Mouse (Mus musculus) lung, postnatal 0 days (tissue): ENCODE data around the gene Trappc2l. TPM values are rescaled to one million over a fixed set of nuclear protein-coding genes. Genes with fewer than 3 reads are reported as not detected.

Experiments used
- ATAC-seq: fragments of 200-750 bp; cut with Nextera tagmentation; 2 replicates; pipeline ENCODE4 v1.8.0; 2017; ENCODE audit warnings: moderate library complexity
- DNase-seq: peaks from one replicate; pipeline ENCODE4 v3.0.0-alpha.2; 2016; ENCODE audit warnings: low spot score
- H3K27ac ChIP-seq: fragments of 300-500 bp; sonication (generic); 2 replicates; pipeline ENCODE4 v1.5.1; 2014; ENCODE audit warnings: antibody characterized with exemption, mild to moderate bottlenecking, low read length, mixed read lengths
- H3K27me3 ChIP-seq: fragments of 300-500 bp; sonication (generic); replicated peaks from 2 replicates; pipeline ENCODE4 v1.6.1; 2014; ENCODE audit warnings: low read length, mixed read lengths; ENCODE audit not compliant: insufficient read depth
- H3K36me3 ChIP-seq: fragments of 300-500 bp; sonication (generic); 2 replicates; pipeline ENCODE4 v1.6.1; 2014; ENCODE audit warnings: low read length, mixed read lengths; ENCODE audit not compliant: insufficient read depth
- H3K4me1 ChIP-seq: fragments of 300-500 bp; sonication (generic); 2 replicates; pipeline ENCODE4 v1.6.1; 2014; ENCODE audit warnings: antibody characterized with exemption, low read depth, low read length, mixed read lengths; ENCODE audit not compliant: insufficient read depth
- H3K4me2 ChIP-seq: fragments of 300-500 bp; sonication (generic); replicated peaks from 2 replicates; pipeline ENCODE4 v1.6.1; 2014; ENCODE audit warnings: low read depth, mild to moderate bottlenecking, low read length, moderate library complexity, mixed read lengths
- H3K4me3 ChIP-seq: fragments of 300-500 bp; sonication (generic); 2 replicates; pipeline ENCODE4 v1.5.1; 2014; ENCODE audit warnings: low read depth, low read length
- H3K9ac ChIP-seq: fragments of 300-500 bp; sonication (generic); replicated peaks from 2 replicates; pipeline ENCODE4 v1.6.1; 2014; ENCODE audit warnings: low read depth, mild to moderate bottlenecking
- H3K9me3 ChIP-seq: fragments of 300-500 bp; sonication (generic); 2 replicates; pipeline ENCODE4 v1.6.1; 2016; ENCODE audit warnings: low read length, mixed read lengths
- CTCF ChIP-seq: IDR thresholded peaks from 2 replicates; pipeline ENCODE4 v1.5.1; 2016; ENCODE audit warnings: antibody characterized with exemption, mild to moderate bottlenecking
- EP300 ChIP-seq: IDR thresholded peaks from 2 replicates; pipeline ENCODE4 v1.6.1; 2016; ENCODE audit warnings: antibody characterized with exemption, mild to moderate bottlenecking, control low read depth
- WGBS: fragments of 180-500 bp; shearing (Covaris S2); extraction: QIAGEN DNeasy Blood & Tissue Kit; methylation state at CpG from one replicate; pipeline ENCODE4 v1.1.7; 2014; 5-methylcytosine and 5-hydroxymethylcytosine counted together
- polyA plus RNA-seq: library from polyadenylated mRNA; unstranded; fragments of >200 nt; fragmentation: Nextera tagmentation; extraction: Ambion mirVana; gene quantifications from 2 replicates; pipeline ENCODE4 v1.2.1, GENCODE M21; 2015

The Trappc2l gene
- 66.8 and 70.0 TPM in 2 replicates for polyA plus RNA-seq

GRCm38 (mm10) chr8:122611295-122612133 is at the start of gene Trappc2l, which contains the start of gene Galns:
TSS of gene Trappc2l (plus strand) at chr8:122611640.
TSS of gene Galns (minus strand) at chr8:122611463.
- peak; percentile 98 for ATAC-seq
- under 1% methylated on average over 38 of the region's 57 CpGs for WGBS
- no peaks in the 10 kb centered on the region for H3K27me3 ChIP-seq

GRCm38 (mm10) chr8:122564363-122565352 is 46.8 kb upstream of the Trappc2l start:
- WGBS, result 70% methylated on average over 25 of the region's 25 CpGs
- H3K9me3 ChIP-seq, result no peaks in the 10 kb centered on the region
- no peak for TF ChIP-seq EP300
- no peak for TF ChIP-seq CTCF
- DNase-seq (peak; percentile 57), ATAC-seq (no peak)
- H3K9ac ChIP-seq, result no peak overlapping the region
- H3K36me3 ChIP-seq, result no peaks in the 10 kb centered on the region
- no peak overlapping the region for H3K4me2 ChIP-seq
- H3K4me1 ChIP-seq, result peaks cover 10% of the 10 kb centered on the region; the same call in 1 of the 2 replicates
- H3K27me3 ChIP-seq, result no peaks in the 10 kb centered on the region
- H3K27ac ChIP-seq, result no peak overlapping the region
- no peak overlapping the region for H3K4me3 ChIP-seq

More at GRCm38 (mm10) chr8:122611295-122612133, at the start of gene Trappc2l, which contains the start of gene Galns:
- peak; percentile 100 for DNase-seq
- TF ChIP-seq CTCF (peak; percentile 66), EP300 (no peak)
- Histone ChIP-seq H3K9me3 (no peaks in the 10 kb centered on the region), H3K4me3 (peak within 1 kb of the TSS; percentile 55), H3K9ac (peak within 1 kb of the TSS; percentile 35), H3K27ac (peak within 1 kb of the TSS; percentile 90), H3K4me2 (peak within 1 kb of the TSS; percentile 92), H3K36me3 (0 out of 2 replicates have a peak, but pooled peaks cover 5% of the 10 kb centered on the region), H3K4me1 (peaks cover 11% of the 10 kb centered on the region)

GRCm38 (mm10) chr8:122566766-122567165 is 44.7 kb upstream of the Trappc2l start:
- Histone ChIP-seq H3K9me3 (no peaks in the 10 kb centered on the region), H3K9ac (peak overlapping the region; percentile 73; the same call in 1 of the 2 replicates), H3K36me3 (no peaks in the 10 kb centered on the region), H3K4me3 (peak overlapping the region; percentile 74), H3K4me1 (peaks cover 10% of the 10 kb centered on the region; the same call in 1 of the 2 replicates), H3K27ac (peak overlapping the region; percentile 90), H3K27me3 (no peaks in the 10 kb centered on the region), H3K4me2 (peak overlapping the region; percentile 83)
- no peak for TF ChIP-seq CTCF
- TF ChIP-seq EP300, result no peak
- DNase-seq (no peak), ATAC-seq (no peak)
- 16% methylated on average over 6 of the region's 6 CpGs for WGBS

- H3K27me3 ChIP-seq, result no peaks in the 10 kb centered on the region
- peak; percentile 97 for ATAC-seq
- whole genome bisulfite sequencing, result under 1% methylated on average over 58 of the region's 62 CpGs
- H3K4me3 ChIP-seq, result peak within 1 kb of the TSS; percentile 74
- DNase-seq, result peak; percentile 98
- H3K36me3 ChIP-seq, result no peaks in the 10 kb centered on the region
- peak within 1 kb of the TSS; percentile 83 for H3K4me2 ChIP-seq
- peak within 1 kb of the TSS; percentile 90 for H3K27ac ChIP-seq
- peaks cover 10% of the 10 kb centered on the region; the same call in 1 of the 2 replicates for H3K4me1 ChIP-seq
- H3K9ac ChIP-seq, result peak within 1 kb of the TSS; percentile 73
- H3K9me3 ChIP-seq, result no peaks in the 10 kb centered on the region
- TF ChIP-seq CTCF (no peak; the same call in 1 of the 2 replicates), EP300 (0 out of 2 replicates have a peak, but pooled peaks have one; percentile 29)
Measured at GRCm38 (mm10) chr8:122567361-122568108, 43.9 kb upstream of the Trappc2l start, which contains the start of gene Cdt1. TSS of gene Cdt1 (plus strand) at chr8:122568015.

GRCm38 (mm10) chr8:122568109-122568504 is 43.3 kb upstream of the Trappc2l start:
- TF ChIP-seq EP300 (no peak), CTCF (no peak)
- peaks cover 10% of the 10 kb centered on the region; the same call in 1 of the 2 replicates for H3K4me1 ChIP-seq
- no peaks in the 10 kb centered on the region for H3K36me3 ChIP-seq
- peak overlapping the region; percentile 73 for H3K9ac ChIP-seq
- H3K27me3 ChIP-seq, result no peaks in the 10 kb centered on the region
- H3K9me3 ChIP-seq, result no peaks in the 10 kb centered on the region
- DNase-seq (no peak), ATAC-seq (peak; percentile 18)
- H3K27ac ChIP-seq, result peak overlapping the region; percentile 90
- under 1% methylated on average over 30 of the region's 34 CpGs for WGBS
- H3K4me2 ChIP-seq, result peak overlapping the region; percentile 83
- peak overlapping the region; percentile 74 for H3K4me3 ChIP-seq
